Mouse (Mus musculus): ENCODE results near the gene Dpp10. TPM values are rescaled to one million over a fixed set of nuclear protein-coding genes. Genes with fewer than 3 reads are reported as not detected.

The Dpp10 gene
- total RNA-seq, 1 experiment from 2014 or later: 0.06 TPM

DNA sequence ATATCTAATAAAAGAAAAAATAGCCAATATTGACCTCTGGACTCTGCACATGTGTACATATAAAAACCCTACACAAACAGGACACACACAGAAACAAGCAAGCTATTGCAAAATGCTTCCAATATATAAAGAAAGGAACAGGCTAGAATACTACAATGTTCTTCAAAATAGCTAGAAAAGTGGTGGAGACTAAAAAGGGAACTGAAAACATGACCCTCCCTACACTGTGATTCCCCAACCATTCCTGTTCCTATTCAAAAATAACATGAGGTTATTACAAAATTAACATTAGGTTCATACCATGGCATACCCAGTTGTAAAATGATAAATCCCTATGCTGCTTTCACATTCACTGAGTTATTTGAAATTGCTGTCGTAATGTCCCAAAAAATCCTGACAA lies 125.8 kb downstream of the Dpp10 start:
- DNase-seq: no peak

DNA sequence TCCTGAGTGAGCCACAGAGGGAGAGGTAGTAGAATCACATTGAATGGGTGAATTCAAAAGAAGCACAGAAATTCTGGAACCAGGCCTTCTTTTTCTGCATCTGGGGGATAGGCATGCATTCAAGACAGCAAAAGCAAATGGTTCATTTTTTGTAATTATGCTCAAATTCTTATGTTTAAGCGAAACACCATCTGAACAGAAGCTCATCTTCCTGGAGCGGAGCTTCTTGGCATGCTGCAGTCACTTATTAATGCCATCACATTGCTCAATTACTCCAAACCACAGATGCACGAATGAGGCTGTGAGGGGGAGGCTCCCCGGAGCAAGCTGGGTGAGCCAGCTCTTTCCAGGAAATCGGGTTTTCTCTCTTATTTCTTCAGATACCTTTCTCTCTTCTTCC lies 142.7 kb downstream of the Dpp10 start:
- no peak for DNase-seq

DNA sequence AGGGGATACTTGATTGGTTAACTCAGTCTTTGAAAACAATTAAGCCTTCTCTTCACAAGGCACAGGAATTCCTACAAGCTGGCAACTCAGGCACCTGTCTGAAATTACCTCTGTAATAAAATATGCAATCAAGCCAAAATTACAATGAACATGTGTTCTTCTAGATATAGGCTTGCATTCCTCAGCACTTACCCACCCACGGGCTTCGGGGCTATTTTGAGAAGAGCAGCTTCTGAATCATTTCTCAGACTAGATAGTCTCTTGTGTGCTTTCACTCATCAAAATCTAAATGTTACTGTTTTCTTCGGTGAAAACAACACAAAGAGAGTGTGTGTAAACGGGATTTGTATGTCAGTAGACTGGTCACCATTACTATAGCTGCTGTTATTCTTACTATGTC lies 144.1 kb downstream of the Dpp10 start:
- no peak for DNase-seq

DNA sequence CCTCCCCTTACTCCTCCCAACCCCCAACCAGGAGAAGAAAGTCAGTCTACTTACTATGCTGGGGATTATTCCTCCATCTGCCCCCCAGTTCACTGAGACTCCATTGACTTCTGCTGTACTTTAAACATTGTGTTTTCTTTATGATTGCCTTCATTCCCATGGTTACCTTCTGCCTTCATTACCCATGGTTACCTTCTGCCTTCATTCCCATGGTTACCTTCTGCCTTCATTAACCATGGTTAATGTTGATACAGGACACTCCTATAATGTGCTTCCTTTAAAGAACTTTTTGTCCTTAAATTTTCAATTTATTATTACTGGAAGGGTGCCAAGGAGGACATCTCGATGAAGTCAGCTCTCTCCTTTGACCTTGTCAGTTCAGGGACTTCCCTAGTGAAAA lies 158.1 kb downstream of the Dpp10 start:
- no peak for DNase-seq

DNA sequence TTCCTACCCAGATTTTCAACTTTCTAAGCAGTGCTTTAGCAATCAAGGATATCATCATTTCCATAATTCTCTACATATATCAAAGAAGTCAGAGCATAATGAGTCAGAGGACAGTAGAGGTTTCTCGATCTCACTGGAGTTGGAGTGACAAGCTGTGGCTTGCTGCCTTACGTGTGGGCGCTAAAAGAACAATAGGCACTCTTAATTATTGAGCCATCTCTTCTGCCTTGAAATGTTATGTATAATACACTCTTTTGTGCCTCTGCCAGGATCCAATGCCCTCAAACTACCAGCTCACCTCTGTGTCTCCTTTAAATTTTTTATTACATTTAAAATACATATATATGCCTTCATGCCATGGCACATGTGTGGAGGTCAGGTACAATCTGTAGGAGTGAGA lies 198.5 kb downstream of the Dpp10 start:
- DNase-seq: no peak

DNA sequence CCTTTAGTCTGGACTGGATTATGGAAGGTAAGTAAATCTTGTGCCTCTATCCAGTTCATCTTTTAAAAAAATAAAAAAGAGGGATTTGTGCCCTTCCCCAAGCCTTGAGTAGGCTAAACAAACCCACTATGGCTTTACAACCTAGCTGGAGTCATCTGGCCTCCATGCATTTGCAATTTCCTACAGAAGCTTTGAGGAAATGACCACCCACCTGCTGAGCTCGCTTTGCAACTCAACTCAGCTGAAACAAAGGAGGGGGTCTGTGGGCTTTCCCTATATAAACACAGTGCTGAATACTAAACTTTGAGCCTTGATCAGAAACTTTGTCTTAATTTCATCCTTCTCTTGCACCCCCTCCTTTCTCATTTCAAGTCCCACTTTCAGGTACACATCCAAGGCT lies 244.2 kb downstream of the Dpp10 start:
- DNase-seq: no peak

DNA sequence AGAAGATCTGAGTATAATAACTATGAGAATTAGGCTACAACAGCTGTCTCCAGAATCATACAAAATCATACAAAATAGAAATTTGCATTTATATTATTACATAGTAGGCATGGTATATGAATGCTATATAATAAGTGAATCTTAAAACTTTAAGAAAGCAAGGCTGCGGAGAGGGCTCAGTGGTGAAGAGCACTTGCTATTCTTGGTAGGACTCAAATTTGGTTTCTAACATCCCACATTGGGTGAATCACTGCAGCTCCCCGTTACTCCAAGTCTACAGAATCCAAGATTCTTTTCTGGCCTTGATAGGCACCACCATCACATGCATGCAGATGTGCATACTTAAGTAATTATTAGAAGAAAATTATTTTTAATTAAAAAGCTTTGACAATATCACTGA lies 279.8 kb downstream of the Dpp10 start:
- no peak for DNase-seq

DNA sequence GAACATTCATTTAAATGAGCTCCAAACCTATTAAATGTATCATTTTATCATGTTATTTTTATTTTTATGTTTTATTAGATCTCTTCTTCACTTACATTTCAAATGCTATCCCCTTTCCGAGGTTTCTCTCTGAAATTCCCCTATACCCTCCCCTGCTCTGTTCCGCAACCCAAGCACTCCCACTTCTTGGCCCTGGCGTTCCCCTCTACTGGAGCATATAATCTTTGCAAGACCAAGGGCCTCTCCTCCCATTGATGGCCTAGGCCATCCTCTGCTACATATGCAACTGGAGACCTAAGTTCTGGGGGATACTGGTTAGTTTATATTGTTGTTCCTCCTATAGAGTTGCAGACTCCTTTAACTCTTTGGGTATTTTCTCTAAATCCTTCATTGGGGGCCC lies 283.1 kb downstream of the Dpp10 start:
- no peak for DNase-seq

DNA sequence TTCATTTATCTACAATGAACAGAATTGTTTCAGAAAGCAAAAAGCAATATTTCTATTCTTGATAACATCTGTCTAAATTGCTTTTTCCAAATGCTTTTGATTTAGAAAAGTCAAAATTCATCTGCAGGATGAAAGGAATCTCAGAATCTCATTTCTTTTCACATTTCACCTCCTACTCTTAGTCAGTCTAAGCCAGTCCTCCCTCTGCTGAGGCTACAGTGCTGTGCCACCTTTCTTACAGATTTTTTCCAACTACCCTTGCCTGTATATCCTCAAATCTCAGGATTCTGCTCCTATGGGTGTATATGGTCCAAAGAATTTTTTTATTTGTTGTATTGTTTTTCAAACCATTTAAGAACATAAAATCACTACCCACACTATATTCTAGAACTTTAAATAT lies 289.3 kb downstream of the Dpp10 start:
- DNase-seq: no peak

DNA sequence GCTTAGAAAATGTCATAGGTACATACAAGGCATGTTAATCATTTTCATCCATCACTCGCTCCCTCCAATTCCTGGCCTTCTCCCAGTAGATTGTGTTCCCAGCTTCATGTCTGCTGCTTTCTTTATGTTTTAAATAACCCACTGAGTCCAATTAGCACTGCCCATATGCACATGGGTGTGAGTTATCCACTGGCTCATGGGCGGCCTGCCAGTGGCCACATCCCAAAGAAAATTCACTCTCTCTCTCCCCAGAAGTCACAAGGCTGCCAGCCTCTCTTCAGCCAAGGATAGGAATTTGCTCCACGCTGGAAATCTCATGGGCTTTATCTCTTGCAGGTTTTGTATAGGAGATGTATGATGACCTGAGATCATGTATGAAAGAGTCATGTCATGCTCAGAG lies 338.1 kb downstream of the Dpp10 start:
- DNase-seq: no peak

DNA sequence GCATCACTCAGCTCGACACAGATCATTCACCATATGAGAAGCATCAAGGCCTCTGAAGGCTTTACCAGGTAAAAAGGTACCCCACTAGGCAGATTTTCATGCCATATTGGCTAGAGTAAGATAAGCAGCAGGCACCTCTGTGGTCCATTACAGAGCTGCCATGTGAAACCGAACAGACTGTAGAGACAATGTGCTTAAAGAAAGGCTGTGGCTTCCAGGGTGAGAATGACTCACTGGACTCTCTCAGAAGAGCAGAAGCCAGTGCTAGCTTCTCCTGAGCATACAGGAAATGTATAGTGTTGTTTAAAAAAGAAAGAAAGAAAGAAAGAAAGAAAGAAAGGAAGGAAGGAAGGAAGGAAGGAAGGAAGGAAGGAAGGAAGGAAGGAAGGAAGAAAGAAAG lies 386.9 kb downstream of the Dpp10 start:
- DNase-seq: no peak

DNA sequence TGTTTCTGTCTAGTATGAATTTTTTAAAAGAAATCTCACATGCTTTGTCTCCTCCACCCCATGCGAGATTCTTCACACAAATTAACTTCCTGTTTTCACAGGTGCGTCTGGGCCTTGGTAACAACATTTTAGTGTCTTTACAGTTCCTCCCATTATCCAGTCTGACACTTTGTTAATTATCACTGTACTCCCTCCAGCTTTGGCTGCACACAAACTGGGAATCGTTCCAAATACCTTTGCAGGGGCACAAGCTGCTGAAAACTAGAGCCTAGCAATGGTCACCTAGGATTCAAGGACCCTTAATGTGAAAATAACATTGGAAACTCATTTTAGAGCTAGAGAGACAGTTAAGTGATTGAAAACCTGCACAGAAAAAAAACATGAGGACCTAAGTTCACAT lies 388.8 kb downstream of the Dpp10 start:
- no peak for DNase-seq

DNA sequence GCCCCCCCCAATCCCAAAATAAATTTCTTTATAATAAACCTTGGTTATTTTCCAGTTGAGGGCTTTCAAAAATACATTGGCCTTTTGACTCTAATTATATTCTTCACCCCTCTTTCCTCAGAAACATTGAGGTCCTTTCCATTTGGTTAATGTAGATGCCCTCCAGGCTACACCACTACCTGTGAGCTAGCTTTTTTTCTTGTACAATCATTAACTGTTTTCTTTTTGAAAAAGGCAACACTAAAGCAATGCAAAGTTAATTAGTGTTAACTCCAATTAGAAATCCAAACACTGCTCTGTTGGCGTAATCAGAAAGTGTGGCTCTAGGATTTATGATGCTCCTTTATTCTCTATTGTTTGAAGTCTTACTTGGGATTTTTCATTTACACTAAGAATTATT lies 407.5 kb downstream of the Dpp10 start:
- DNase-seq: no peak

DNA sequence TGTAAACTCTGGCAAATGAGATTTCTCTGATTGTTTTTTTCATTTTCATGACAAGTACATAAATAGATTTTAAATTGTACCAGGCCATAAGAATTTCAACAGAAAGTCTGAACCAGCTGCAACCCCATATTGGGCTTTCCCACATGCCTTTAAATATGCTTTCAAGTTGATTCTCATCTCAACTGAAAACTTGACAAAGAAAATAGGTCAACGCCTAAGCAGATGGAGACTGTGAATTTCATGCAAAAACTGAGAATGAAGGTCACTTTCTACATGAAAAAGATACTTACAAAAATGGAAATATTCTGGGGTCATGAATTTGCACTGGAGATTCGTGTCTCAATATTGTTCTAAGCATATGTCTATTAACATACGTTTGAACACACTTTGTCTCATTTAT lies 417.1 kb downstream of the Dpp10 start:
- DNase-seq: no peak

DNA sequence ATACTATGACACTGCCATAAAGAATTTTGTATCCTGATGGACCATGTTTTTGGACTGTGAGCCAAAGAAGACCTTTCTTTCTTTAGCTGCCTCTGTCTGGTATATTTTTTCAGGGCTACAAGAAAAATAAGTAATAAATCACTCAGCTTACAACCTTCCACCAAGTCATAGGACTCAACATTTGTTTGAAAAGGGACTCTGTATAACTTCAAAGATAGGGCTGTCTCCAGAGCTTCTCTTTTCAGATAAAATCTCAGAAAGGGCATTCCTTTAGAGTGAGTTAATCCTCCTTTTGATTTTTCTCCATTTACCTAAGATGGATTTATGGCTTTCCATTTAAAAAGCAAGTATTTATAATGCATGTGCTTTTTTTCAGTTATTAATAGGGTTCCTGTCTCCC lies 460.5 kb downstream of the Dpp10 start:
- DNase-seq: no peak

DNA sequence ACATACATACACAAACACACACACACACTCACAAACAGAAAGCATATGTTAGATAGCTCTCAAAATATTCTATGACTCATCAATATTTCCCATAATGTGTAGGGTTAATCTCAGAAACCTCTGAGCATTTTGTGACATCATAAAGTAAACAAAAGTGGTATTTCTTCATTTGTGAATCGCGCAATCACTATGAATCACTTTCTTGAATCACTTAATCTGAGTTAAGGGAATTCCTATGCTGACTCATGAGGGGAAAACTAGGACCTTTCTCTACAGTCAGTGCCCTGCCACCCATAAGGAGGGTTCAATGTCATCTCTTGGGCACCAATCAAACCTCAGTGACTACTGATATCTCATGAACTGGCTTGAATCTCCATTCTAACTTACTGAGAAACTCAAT lies 465.2 kb downstream of the Dpp10 start:
- DNase-seq: no peak

DNA sequence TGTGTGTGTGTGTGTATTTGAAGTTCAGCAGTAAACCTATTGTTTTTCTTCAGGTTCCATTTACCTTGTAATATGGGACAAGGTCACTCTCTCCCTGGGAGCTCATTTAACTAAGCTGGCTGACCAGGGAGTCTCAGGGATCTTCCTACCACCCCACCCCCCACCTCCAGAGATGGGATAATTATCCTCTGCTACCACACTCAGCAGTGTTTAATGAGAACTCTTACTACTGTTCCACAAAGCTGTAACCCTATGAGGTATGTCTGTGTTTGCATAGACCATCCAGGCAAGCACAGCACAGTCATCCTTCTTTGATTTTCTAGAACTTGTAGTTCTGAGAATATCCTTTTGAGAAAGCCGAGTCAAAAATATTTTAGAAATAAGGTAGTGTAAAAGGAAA lies 471.6 kb downstream of the Dpp10 start:
- DNase-seq: no peak

DNA sequence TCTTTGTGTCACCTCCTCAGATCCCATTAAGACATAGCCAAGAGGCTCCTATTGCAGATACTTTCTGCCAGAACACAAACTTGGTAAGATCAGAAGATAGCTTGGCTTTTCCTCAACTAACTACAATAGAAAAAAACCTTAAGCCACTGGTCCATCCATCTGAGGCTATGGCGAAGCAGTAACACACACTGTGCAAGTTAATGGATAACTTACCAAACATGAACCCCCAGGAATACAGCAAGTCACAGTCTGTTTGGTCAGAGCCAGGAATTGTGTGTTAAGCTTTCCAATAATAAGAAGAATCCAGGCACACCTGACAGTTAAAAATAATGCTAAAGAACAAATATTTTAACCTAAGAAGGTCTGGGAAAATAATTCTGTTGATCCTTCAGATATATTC lies 502.9 kb downstream of the Dpp10 start:
- DNase-seq: no peak

DNA sequence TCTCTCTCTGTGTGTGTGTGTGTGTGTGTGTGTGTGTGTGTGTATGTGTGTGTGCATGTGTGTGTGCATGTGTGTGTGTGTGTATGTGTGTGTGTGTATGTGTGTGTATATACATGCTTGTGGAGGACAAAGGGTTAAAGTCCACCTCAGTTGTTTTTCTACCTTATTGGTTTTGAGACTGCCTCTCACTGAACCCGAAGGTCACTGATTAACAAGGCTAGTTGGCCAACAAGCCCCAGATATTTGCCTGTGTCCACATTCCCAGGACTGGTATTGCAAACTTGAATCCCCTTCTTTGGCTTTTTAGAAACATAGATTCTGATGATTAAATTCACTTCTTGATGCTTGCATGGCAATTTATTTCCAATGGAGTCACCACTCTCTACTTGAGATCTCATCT lies 577.6 kb downstream of the Dpp10 start:
- no peak for DNase-seq

DNA sequence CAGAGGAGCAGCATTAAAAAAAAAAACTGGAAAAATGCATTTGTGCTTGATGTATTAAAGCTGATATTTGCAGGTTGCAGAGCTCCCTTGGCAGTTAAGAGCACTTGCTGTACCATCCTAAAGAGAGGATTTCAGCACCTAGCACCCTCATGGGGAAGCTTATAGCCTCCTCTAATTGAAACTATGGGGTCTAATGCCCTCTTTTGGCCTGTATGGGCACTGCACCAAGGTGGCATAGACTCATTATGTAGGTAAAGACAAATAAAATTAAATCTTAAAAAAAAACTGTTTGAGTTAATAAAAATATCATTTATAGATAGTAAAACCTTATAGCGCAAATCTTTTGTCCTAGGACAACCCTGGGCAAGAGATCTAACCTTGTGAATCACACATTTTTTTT lies 631.2 kb downstream of the Dpp10 start:
- DNase-seq: peak; percentile 2

DNA sequence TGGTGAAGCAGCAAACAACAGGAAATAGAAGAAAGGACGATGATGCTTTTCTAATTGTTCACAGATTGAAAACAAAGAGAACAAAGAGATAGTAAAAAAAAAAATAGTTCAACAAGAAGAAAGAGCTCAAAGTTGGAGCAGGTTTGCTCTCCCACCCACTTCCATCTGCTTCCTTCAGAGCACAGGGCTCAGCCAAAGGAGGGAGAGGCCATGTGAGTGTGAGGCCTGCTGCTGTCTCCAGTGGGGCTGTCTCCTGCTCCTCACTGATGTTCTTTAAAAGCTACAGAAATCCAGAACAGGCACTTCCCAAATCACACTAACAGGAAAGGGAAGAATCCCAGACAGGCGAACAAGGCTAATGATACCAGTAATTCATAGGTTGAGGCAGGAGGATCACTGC lies 694.1 kb downstream of the Dpp10 start:
- no peak for DNase-seq

DNA sequence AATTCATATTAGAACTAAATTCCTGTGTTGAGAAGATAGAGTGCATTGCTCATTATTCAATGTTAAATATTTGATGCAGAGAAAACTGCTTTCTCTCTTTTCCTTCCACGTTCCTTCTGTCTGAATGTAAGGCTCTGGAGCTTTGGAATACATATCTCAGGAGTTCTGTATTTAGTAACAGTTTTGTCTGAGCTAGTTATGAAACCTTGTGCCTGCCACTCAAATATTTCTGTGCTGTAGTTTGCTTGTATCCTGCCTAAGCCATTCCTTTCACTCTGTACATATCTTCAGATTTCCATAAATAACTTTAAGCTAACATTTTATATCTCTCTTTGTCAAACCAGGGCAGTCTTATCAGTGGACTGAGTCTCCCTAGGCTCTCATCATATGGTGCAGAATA lies 707.5 kb downstream of the Dpp10 start:
- no peak for DNase-seq

DNA sequence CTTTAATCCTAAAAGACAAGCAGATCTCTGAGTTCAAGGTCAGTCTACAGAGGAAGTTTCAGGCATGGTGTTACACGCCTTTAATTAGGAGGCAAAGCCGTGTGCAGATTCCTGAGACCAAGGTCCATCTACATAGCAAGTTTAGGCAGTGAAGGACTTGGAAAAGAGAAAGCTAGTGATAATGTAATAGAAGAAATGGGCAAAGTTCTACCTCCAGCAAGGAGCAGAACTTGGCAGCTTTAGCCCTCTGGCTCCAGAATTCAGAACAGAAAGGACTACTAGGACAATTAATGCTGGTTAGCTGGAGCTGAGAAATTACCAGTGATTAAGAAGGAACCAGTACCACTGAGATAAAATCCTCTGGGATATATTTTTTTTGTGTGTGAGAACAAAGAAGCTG lies 728.5 kb downstream of the Dpp10 start:
- DNase-seq: no peak
